Mouse (Mus musculus) CH12.LX (cell line): ENCODE data around the gene Hist2h4. TPM values are rescaled to one million over a fixed set of nuclear protein-coding genes. Genes with fewer than 3 reads are reported as not detected.

Experiments
- DNase-seq: peaks from one replicate; pipeline ENCODE4 v3.0.0-alpha.2; 2013; ENCODE audit errors: extremely low read depth
- H3K27ac ChIP-seq: 2 replicates; pipeline ENCODE4 v1.5.1; 2012; ENCODE audit warnings: low read depth, mild to moderate bottlenecking, control low read depth, moderate library complexity; ENCODE audit not compliant: insufficient read depth
- H3K27me3 ChIP-seq: replicated peaks from 2 replicates; pipeline ENCODE3; 2012; ENCODE audit warnings: inconsistent platforms
- H3K36me3 ChIP-seq, 2 experiments: replicated peaks in 1 of 2; 2 replicates each; pipeline versions ENCODE3 to v1.6.1; 2012; ENCODE audit warnings: inconsistent platforms in 1 of 2, low read length in 1 of 2, mild to moderate bottlenecking in 1 of 2, mixed read lengths in 1 of 2, moderate library complexity in 1 of 2; ENCODE audit not compliant: control insufficient read depth in 1 of 2, insufficient read depth in 1 of 2
- H3K4me1 ChIP-seq, 2 experiments: 2 replicates each; pipeline ENCODE4 v1.6.1; 2012; ENCODE audit warnings: inconsistent platforms in 1 of 2, moderate library complexity in 1 of 2; ENCODE audit not compliant: insufficient read depth in 2 of 2, control insufficient read depth in 1 of 2
- H3K4me2 ChIP-seq: 2 replicates; pipeline ENCODE4 v1.6.1; 2012; ENCODE audit warnings: low read depth, mild to moderate bottlenecking, control low read depth; ENCODE audit not compliant: poor library complexity, insufficient read depth, severe bottlenecking
- H3K4me3 ChIP-seq, 3 experiments: fragments of 150-350 bp in 1 of 3; sonication (generic) in 1 of 3; replicated peaks in 1 of 3; 2 replicates each; pipeline versions ENCODE3 to v1.5.1; 2011 to 2012; ENCODE audit warnings: low read depth in 2 of 3, low read length in 2 of 3, mild to moderate bottlenecking in 2 of 3, moderate library complexity in 2 of 3, control low read depth in 1 of 3, improper control_type of control experiment in 1 of 3, inconsistent platforms in 1 of 3, mixed read lengths in 1 of 3; ENCODE audit not compliant: poor library complexity in 1 of 3
- H3K79me2 ChIP-seq: replicated peaks from 2 replicates; pipeline ENCODE4 v1.6.1; 2012; ENCODE audit warnings: mild to moderate bottlenecking, moderate library complexity; ENCODE audit not compliant: control insufficient read depth, poor library complexity, insufficient read depth, severe bottlenecking; ENCODE audit errors: extremely low read depth
- H3K9ac ChIP-seq: 2 replicates; pipeline ENCODE4 v1.6.1; 2012; ENCODE audit warnings: low read depth, mild to moderate bottlenecking, control low read depth, moderate library complexity; ENCODE audit not compliant: insufficient read depth
- H3K9me3 ChIP-seq: replicated peaks from 2 replicates; pipeline ENCODE3; 2012; ENCODE audit warnings: low read length, inconsistent platforms, mixed read lengths
- CTCF ChIP-seq, 2 experiments: IDR thresholded peaks in 1 of 2; conservative IDR thresholded peaks in 1 of 2; 2 replicates each; pipeline ENCODE4 v1.5.1; 2011 to 2012; ENCODE audit warnings: low read depth in 2 of 2, low read length in 2 of 2, improper control_type of control experiment in 1 of 2, inconsistent platforms in 1 of 2, mild to moderate bottlenecking in 1 of 2, moderate library complexity in 1 of 2
- IRF4 ChIP-seq: IDR thresholded peaks from 2 replicates; pipeline ENCODE4 v1.6.1; 2014; ENCODE audit warnings: low read depth, mild to moderate bottlenecking, inconsistent platforms, low read length, improper control_type of control experiment
- JUN ChIP-seq: IDR thresholded peaks from 2 replicates; pipeline ENCODE4 v1.6.1; 2011; ENCODE audit warnings: low read depth, mild to moderate bottlenecking, low read length, improper control_type of control experiment, moderate library complexity; ENCODE audit not compliant: insufficient read depth
- JUND ChIP-seq: conservative IDR thresholded peaks from 2 replicates; pipeline ENCODE4 v1.6.1; 2011; ENCODE audit warnings: low read depth, low read length, improper control_type of control experiment
- KAT2A ChIP-seq: IDR thresholded peaks from 2 replicates; pipeline ENCODE4 v1.6.1; 2012; ENCODE audit warnings: low read length, improper control_type of control experiment, inconsistent platforms; ENCODE audit not compliant: insufficient replicate concordance
- MEF2A ChIP-seq: IDR thresholded peaks from 2 replicates; pipeline ENCODE4 v1.6.1; 2014; ENCODE audit warnings: low read depth, mild to moderate bottlenecking, inconsistent platforms, low read length, improper control_type of control experiment, borderline replicate concordance
- MYC ChIP-seq: IDR thresholded peaks from 2 replicates; pipeline ENCODE4 v1.6.1; 2011; ENCODE audit warnings: low read depth, mild to moderate bottlenecking, improper control_type of control experiment, low read length
- PAX5 ChIP-seq: IDR thresholded peaks from 2 replicates; pipeline ENCODE4 v1.6.1; 2012; ENCODE audit warnings: low read length, inconsistent platforms, mixed read lengths
- RCOR1 ChIP-seq: conservative IDR thresholded peaks from 2 replicates; pipeline ENCODE4 v1.6.1; 2012; ENCODE audit warnings: low read depth, mild to moderate bottlenecking, inconsistent platforms, low read length, improper control_type of control experiment
- TBP ChIP-seq: conservative IDR thresholded peaks from 2 replicates; pipeline ENCODE4 v1.6.1; 2011; ENCODE audit warnings: low read depth, low read length, improper control_type of control experiment
- TCF12 ChIP-seq: IDR thresholded peaks from 2 replicates; pipeline ENCODE4 v1.6.1; 2014; ENCODE audit warnings: low read depth, mild to moderate bottlenecking, inconsistent platforms, low read length, improper control_type of control experiment
- UBTF ChIP-seq: IDR thresholded peaks from 2 replicates; pipeline ENCODE4 v1.6.1; 2012; ENCODE audit warnings: low read depth, mild to moderate bottlenecking, inconsistent platforms, low read length, improper control_type of control experiment, moderate library complexity
- ZC3H11A ChIP-seq: IDR thresholded peaks from 2 replicates; pipeline ENCODE4 v1.6.1; 2012; ENCODE audit warnings: low read depth, mild to moderate bottlenecking, inconsistent platforms, low read length, improper control_type of control experiment
- dilution Hi-C: fragments of 300-500 bp; cut with MboI; formaldehyde crosslinking; loops from 2 replicates; pipeline ENCODE4 v1.14.3; 2020; ENCODE audit warnings: low sequenced_read_pairs; ENCODE audit not compliant: extremely low pct_unique_long_range_greater_than_20kb, extremely low pct_ligation_motif_present
- in situ Hi-C: fragments of 300-500 bp; cut with MboI; formaldehyde crosslinking; loops from 3 replicates; pipeline ENCODE4 v1.14.3; 2019; ENCODE audit warnings: low sequenced_read_pairs, low pct_ligation_motif_present, low pct_unique_long_range_greater_than_20kb, mixed read lengths
- polyA plus RNA-seq: library from polyadenylated mRNA; unstranded; fragments of >175 nt; gene quantifications from 2 replicates; pipeline ENCODE4 v1.2.1, GENCODE M21; 2012; ENCODE audit warnings: low read depth; ENCODE audit not compliant: insufficient read length
- total RNA-seq, 2 experiments: library from RNA; depleted of rRNA; stranded (reverse); fragments of 300-350 nt in 1 of 2; fragments of >200 nt in 1 of 2; gene quantifications; 2 replicates each; pipeline ENCODE4 v1.2.3; 2012 to 2014

Hist2h4 gene
- total and polyA plus RNA-seq, 3 experiments: 0.91 to 116 (median 2.5) TPM

DNA sequence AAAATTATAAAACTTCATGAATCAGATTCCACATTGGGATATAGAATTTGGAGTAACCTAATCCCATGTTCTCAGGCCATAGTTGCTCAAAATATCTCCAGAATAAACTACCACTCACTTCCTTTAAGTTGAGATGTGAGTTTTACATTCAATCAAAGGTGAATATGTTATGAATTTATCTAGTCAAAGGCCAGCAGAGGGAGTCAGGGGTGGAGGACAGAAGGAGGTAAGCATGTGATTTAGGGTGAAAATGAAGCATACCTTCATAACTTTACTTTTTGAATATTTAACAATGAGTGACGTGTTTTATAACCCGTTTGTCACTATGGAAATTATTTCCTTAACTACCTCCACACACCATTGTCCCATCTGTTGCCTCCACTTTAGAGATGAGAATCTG, 28.2 kb downstream of the Hist2h4 start:
- no peak overlapping the region for H3K9ac ChIP-seq
- no peaks in the 10 kb centered on the region for H3K79me2 ChIP-seq
- TF ChIP-seq CTCF (conservative IDR thresholded peaks at IDR 0.05 in 1 of 2, IDR thresholded peaks at IDR 0.05 in 1 of 2; ENCODE audit: low read depth in 2 of 2, low read length in 2 of 2): peak in 1 of 2 experiments; percentile 31; a peak in 2 of 4 replicates
- no peak for TF ChIP-seq KAT2A
- no peaks in the 10 kb centered on the region for H3K9me3 ChIP-seq
- dilution Hi-C loops: no loop called here
- in situ Hi-C loops: no loop called here
- H3K36me3 ChIP-seq: no peaks in the 10 kb centered on the region
- H3K27me3 ChIP-seq: no peaks in the 10 kb centered on the region
- no peak overlapping the region for H3K4me2 ChIP-seq
- DNase-seq: no peak
- H3K27ac ChIP-seq: no peak overlapping the region
- H3K4me3 ChIP-seq: no peak overlapping the region
- peaks cover 8 to 65% of the 10 kb centered on the region in 2 experiments; a peak in 3 of 4 replicates for H3K4me1 ChIP-seq

GRCm38 (mm10) chr3:96231758-96232120, 31.4 kb downstream of the Hist2h4 start:
- no peak overlapping the region for H3K9ac ChIP-seq
- no peaks in the 10 kb centered on the region for H3K9me3 ChIP-seq
- dilution Hi-C loops (no loop called here), in situ Hi-C loops (no loop called here)
- H3K36me3 ChIP-seq: no peaks in the 10 kb centered on the region
- H3K27ac ChIP-seq: no peak overlapping the region
- peaks cover 18 to 87% of the 10 kb centered on the region in 2 experiments for H3K4me1 ChIP-seq
- no peaks in the 10 kb centered on the region for H3K27me3 ChIP-seq
- H3K79me2 ChIP-seq: no peaks in the 10 kb centered on the region
- no peak overlapping the region for H3K4me2 ChIP-seq
- TF ChIP-seq MYC (no peak), UBTF (no peak), PAX5 (no peak), IRF4 (no peak), TBP (no peak), JUN (no peak), RCOR1 (no peak), MEF2A (no peak), TCF12 (no peak), JUND (no peak), ZC3H11A (no peak)
- DNase-seq: no peak
- no peak overlapping the region for H3K4me3 ChIP-seq
